Mouse (Mus musculus): Measurements from ENCODE around the gene Hs3st3b1.

Gene Hs3st3b1

GRCm38 (mm10) chr11:63921044-63921951, 792 bp downstream of the Hs3st3b1 start:
- DNase-seq = peak; percentile 37 to 45

GRCm38 (mm10) chr11:63920531-63920930, 1.6 kb downstream of the Hs3st3b1 start:
- DNase-seq = peak; percentile 82 to 83

- peak in 1 of 2 experiments; percentile 22 for DNase-seq
Measured at GRCm38 (mm10) chr11:63919211-63920098, 2.6 kb downstream of the Hs3st3b1 start.

GRCm38 (mm10) chr11:63918321-63919105, 3.6 kb downstream of the Hs3st3b1 start:
- no peak for DNase-seq

- no peak for DNase-seq
Measured at GRCm38 (mm10) chr11:63917561-63917960, 4.5 kb downstream of the Hs3st3b1 start.

GRCm38 (mm10) chr11:63914388-63914787, 7.7 kb downstream of the Hs3st3b1 start:
- DNase-seq = peak; percentile 70 to 72

GRCm38 (mm10) chr11:63913936-63914335, 8.2 kb downstream of the Hs3st3b1 start:
- DNase-seq = no peak

GRCm38 (mm10) chr11:63911001-63911400, 11.1 kb downstream of the Hs3st3b1 start:
- no peak for DNase-seq

- DNase-seq = no peak
Measured at GRCm38 (mm10) chr11:63909961-63910360, 12.1 kb downstream of the Hs3st3b1 start.

- DNase-seq = peak; percentile 45 to 49
Measured at GRCm38 (mm10) chr11:63908500-63908899, 13.6 kb downstream of the Hs3st3b1 start.

GRCm38 (mm10) chr11:63906552-63907353, 15.3 kb downstream of the Hs3st3b1 start:
- DNase-seq = peak; percentile 58 to 61

GRCm38 (mm10) chr11:63904787-63905186, 17.3 kb downstream of the Hs3st3b1 start:
- DNase-seq = no peak

GRCm38 (mm10) chr11:63898509-63899168, 23.5 kb downstream of the Hs3st3b1 start:
- DNase-seq = no peak

GRCm38 (mm10) chr11:63897856-63898508, 24.1 kb downstream of the Hs3st3b1 start:
- no peak for DNase-seq

GRCm38 (mm10) chr11:63897011-63897410, 25.1 kb downstream of the Hs3st3b1 start:
- DNase-seq = no peak

- DNase-seq = no peak
Measured at GRCm38 (mm10) chr11:63894188-63894587, 27.9 kb downstream of the Hs3st3b1 start.

GRCm38 (mm10) chr11:63893557-63893956, 28.5 kb downstream of the Hs3st3b1 start:
- no peak for DNase-seq

- DNase-seq = no peak
Measured at GRCm38 (mm10) chr11:63891479-63892020, 30.5 kb downstream of the Hs3st3b1 start.

- DNase-seq = no peak
Measured at GRCm38 (mm10) chr11:63883385-63883784, 38.7 kb downstream of the Hs3st3b1 start.

GRCm38 (mm10) chr11:63880296-63880695, 41.8 kb downstream of the Hs3st3b1 start:
- no peak for DNase-seq

All from B cell, adult 2 months (primary cell).